Mouse (Mus musculus): ENCODE data around the gene Retreg3.

DNA sequence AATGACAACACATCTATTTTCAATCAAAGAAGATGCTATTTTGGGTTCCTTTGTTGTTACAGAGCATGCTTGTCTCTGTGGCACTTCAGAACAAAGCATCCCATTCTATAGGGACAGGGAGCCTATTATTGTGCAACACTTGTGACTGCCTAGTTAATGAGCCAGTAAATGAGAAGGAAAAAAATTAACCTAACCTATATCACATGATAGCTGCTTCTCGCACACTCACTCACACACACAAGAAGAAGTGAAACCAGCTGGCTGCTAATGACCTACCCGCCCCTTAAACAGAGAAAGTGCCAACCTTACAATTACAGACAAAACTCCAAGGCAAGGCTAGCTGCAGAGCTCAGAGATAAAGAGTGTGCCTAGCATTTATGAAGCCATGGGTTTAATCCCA, 4.1 kb downstream of the Retreg3 start:
- TF ChIP-seq CTCF (IDR thresholded peaks at IDR 0.05; ENCODE audit: low read depth, low read length) (no peak), POLR2A (IDR thresholded peaks at IDR 0.05; ENCODE audit: extremely low read depth, insufficient read depth, low read length) (no peak)
